Mouse (Mus musculus): ENCODE data around the gene Rbbp6.

- TF ChIP-seq POLR2AphosphoS2 (IDR thresholded peaks at IDR 0.05; ENCODE audit: insufficient read length, low read depth) (no peak), TCF12 (IDR thresholded peaks at IDR 0.05; ENCODE audit: insufficient read depth, poor library complexity, severe bottlenecking) (no peak), REST (IDR thresholded peaks at IDR 0.05; ENCODE audit: insufficient read depth, insufficient read length) (no peak), MYOG (IDR thresholded peaks at IDR 0.05; ENCODE audit: control insufficient read depth in 1 of 3, insufficient read depth in 1 of 3, insufficient read length in 2 of 3, low read depth in 2 of 3) (no peak)
Measured at GRCm38 (mm10) chr7:122999871-123000396, 34.4 kb downstream of the Rbbp6 start.
